Mouse (Mus musculus) gastrocnemius, adult 8-10 months (tissue): Measurements from ENCODE around the gene Nup85. TPM values are rescaled to one million over a fixed set of nuclear protein-coding genes. Genes with fewer than 3 reads are reported as not detected.

Source experiments
- DNase-seq, 2 experiments: peaks; one replicate each; pipeline ENCODE4 v3.0.0; 2022; ENCODE audit warnings: low spot score in 2 of 2
- total RNA-seq, 4 experiments: library from RNA; stranded (reverse); gene quantifications; 2 replicates each; pipeline ENCODE4 v1.2.4; 2022

Nup85 gene
- total RNA-seq, 4 experiments from 2014 or later, result 16.6 to 21.7 (median 20.9) TPM

DNA sequence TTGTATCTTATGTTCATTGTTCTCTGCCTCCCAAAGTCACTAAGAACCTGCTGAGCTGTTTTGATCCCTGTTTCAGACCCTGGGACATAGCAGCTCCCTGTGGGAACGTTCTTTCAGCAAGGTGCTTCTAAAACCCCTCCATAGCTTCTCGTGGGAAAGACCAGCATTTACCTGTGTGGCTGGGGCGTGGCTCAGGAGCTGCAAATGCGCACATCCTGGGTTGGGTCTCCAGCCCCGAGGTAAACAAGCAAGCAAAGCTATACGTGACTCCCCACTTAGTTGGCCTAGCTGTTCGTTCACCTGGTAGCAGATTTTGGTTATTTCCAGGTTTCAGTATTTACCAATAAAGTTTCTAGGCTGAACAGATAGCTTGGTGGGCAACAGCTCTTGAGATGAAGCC, 68.0 kb downstream of the Nup85 start:
- no peak for DNase-seq

DNA sequence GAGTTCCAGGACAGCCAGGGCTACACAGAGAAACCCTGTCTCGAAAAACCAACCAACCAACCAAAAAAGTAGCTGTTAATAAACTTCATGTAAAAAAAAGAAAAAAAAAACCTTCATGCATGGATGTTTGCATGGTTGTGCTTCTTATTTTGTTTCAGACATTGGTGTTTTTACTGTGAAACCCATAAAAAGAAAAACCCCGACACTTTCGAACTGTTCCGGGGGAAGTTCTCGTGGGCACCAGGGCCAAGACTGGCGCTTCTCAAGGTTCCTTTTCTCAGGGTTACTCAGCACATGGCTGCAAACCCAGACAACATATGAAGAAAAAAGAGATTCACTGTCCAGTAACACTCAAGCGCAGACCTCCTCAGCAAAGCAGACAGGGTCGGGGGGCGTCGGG, 68.6 kb downstream of the Nup85 start:
- no peak for DNase-seq

Other genes starting within 250 kb of the Nup85 start
- gene Ush1g, start 242.4 kb upstream of the Nup85 start, total RNA-seq, result under 1 TPM; 0.15 to 0.34 (median 0.24) TPM
- gene Otop3, start 229.7 kb upstream of the Nup85 start, total RNA-seq, result not detected
- 1 to 10 TPM in 2 of 4 experiments, under 1 TPM in 2; 0.68 to 2.7 (median 1.2) TPM for gene Hid1, start 196.7 kb upstream of the Nup85 start, total RNA-seq
- 1 to 10 TPM in 3 of 4 experiments, under 1 TPM in 1; 0.77 to 1.6 (median 1.1) TPM for gene Cdr2l, start 182.5 kb upstream of the Nup85 start, total RNA-seq
- gene Mrpl58, start 160.7 kb upstream of the Nup85 start, total RNA-seq, result 10 to 100 TPM; 79.1 to 92.9 (median 87.4) TPM
- gene Atp5h, start 144.5 kb upstream of the Nup85 start, total RNA-seq, result 100 to 1,000 TPM; 638 to 797 (median 746) TPM
- gene Kctd2, start 144.3 kb upstream of the Nup85 start, total RNA-seq, result 10 to 100 TPM; 15.0 to 18.5 (median 16.4) TPM
- not detected for gene Trim80, start 123.9 kb upstream of the Nup85 start, total RNA-seq
- not detected for gene Slc16a5, start 102.0 kb upstream of the Nup85 start, total RNA-seq
- 1 to 10 TPM; 1.0 to 1.8 (median 1.5) TPM for gene Armc7, start 88.8 kb upstream of the Nup85 start, total RNA-seq
- 1 to 10 TPM; 5.4 to 7.4 (median 6.6) TPM for gene Nt5c, start 72.6 kb upstream of the Nup85 start, total RNA-seq
- gene Jpt1, start 50.0 kb upstream of the Nup85 start, total RNA-seq, result 10 to 100 TPM; 64.3 to 70.0 (median 66.3) TPM
- 100 to 1,000 TPM; 138 to 163 (median 141) TPM for gene Sumo2, start 28.2 kb upstream of the Nup85 start, total RNA-seq
- 10 to 100 TPM; 73.4 to 84.2 (median 81.8) TPM for gene Mrps7, start 39.5 kb downstream of the Nup85 start, total RNA-seq
- gene Gga3, start 39.6 kb downstream of the Nup85 start, total RNA-seq, result 10 to 100 TPM; 10.3 to 14.5 (median 11.6) TPM
- 10 to 100 TPM; 34.1 to 43.9 (median 40.3) TPM for gene Mif4gd, start 48.5 kb downstream of the Nup85 start, total RNA-seq
- gene Slc25a19, start 63.9 kb downstream of the Nup85 start, total RNA-seq, result 10 to 100 TPM; 35.7 to 45.7 (median 40.7) TPM
- 10 to 100 TPM; 60.8 to 77.6 (median 67.7) TPM for gene Grb2, start 144.2 kb downstream of the Nup85 start, total RNA-seq
- 100 to 1,000 TPM in 3 of 4 experiments, 10 to 100 TPM in 1; 90.5 to 118 (median 104) TPM for gene Tmem94, start 201.0 kb downstream of the Nup85 start, total RNA-seq
- gene Caskin2, start 249.2 kb downstream of the Nup85 start, total RNA-seq, result 10 to 100 TPM; 11.6 to 14.6 (median 12.3) TPM